In the genomic region with DNA sequence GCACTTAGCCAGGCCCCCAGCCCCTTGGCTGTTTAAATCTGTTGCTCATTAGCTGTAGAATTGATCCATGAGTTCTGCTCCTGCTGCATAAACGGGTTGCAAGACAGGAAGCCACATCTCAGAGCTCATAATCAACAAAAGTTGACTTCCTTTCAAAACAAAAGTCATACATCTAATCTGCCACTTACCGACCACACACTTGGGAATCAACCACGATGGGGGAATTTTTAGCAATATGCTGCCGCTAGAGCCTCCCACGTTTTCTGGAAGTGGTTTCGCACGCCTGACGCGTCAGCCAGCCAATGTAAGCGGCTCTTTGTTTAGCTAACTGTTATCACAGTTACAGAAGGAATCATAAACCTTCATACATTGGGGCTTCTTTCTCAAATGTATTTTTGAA, we compare ENCODE assay signal across 15 mouse cellular contexts.
A peak's percentile ranks its signal among the peaks of the same experiment; 100 is the strongest.
DNase-seq lines count a peak whose midpoint lies in the region; ATAC-seq lines count a peak whose summit lies in the region.
"Had no signal": no experiment of that assay in that cellular context is flagged by ENCODE, and none has a peak within 500 bp of the region (broad histone marks: within the 10 kb centered on the region; RNA-seq: fewer than 3 reads in every experiment).

No protein-coding gene starts in this region.

- H3K27me3 ChIP-seq in midbrain, embryonic 16.5 days (ENCODE audit: control insufficient read depth, insufficient read depth, low read depth, low read length): no peaks in the 10 kb centered on the region
- H3K27me3 ChIP-seq in midbrain, embryonic 14.5 days (ENCODE audit: control insufficient read depth, insufficient read depth, low read length): no peaks in the 10 kb centered on the region
- H3K27me3 ChIP-seq: limb, embryonic 15.5 days had no signal

- no peak overlapping the region for H3K9ac ChIP-seq in midbrain, embryonic 16.5 days (ENCODE audit: low read depth, low read length)
- H3K9ac ChIP-seq in midbrain, embryonic 14.5 days (replicated peaks; ENCODE audit: low read length): no peak overlapping the region
- H3K9ac ChIP-seq: hindbrain, embryonic 14.5 days; limb, embryonic 15.5 days had no signal

- peak overlapping the region; percentile 41; the same call in 1 of the 2 replicates for H3K27ac ChIP-seq in midbrain, embryonic 16.5 days (ENCODE audit: low read length)
- no peak overlapping the region for H3K27ac ChIP-seq in midbrain, embryonic 14.5 days (replicated peaks; ENCODE audit: low read depth, low read length)
- H3K27ac ChIP-seq: heart, adult 2 months; hindbrain, embryonic 14.5 days; limb, embryonic 15.5 days had no signal

- H3K4me2 ChIP-seq in midbrain, embryonic 16.5 days (ENCODE audit: low read length): no peak overlapping the region
- no peak overlapping the region for H3K4me2 ChIP-seq in midbrain, embryonic 14.5 days (ENCODE audit: low read length)
- H3K4me2 ChIP-seq: hindbrain, embryonic 14.5 days; limb, embryonic 15.5 days had no signal

- ATAC-seq in midbrain, embryonic 16.5 days: no peak
- no peak for ATAC-seq in midbrain, embryonic 14.5 days (ENCODE audit: low FRiP score, low TSS enrichment)

- H3K36me3 ChIP-seq in midbrain, embryonic 16.5 days (ENCODE audit: control insufficient read depth, insufficient read depth, low read length): no peaks in the 10 kb centered on the region
- no peaks in the 10 kb centered on the region for H3K36me3 ChIP-seq in midbrain, embryonic 14.5 days (ENCODE audit: control insufficient read depth, insufficient read depth, low read length)
- H3K36me3 ChIP-seq: limb, embryonic 15.5 days had no signal

- 80% methylated on average over 10 of the region's 10 CpGs for WGBS in midbrain, embryonic 16.5 days
- 78% methylated on average over 10 of the region's 10 CpGs for WGBS in midbrain, embryonic 14.5 days

- intact Hi-C loops in left cerebral cortex, postnatal 25 days (cut with DNase I): loop anchor here (5.0 kb wide), 1 partner anchor 76 kb away; the partner anchor contains the start of gene Nptx2

- no peaks in the 10 kb centered on the region for H3K9me3 ChIP-seq in midbrain, embryonic 16.5 days (replicated peaks; ENCODE audit: control insufficient read depth, low read length, poor library complexity, severe bottlenecking)
- H3K9me3 ChIP-seq in midbrain, embryonic 14.5 days (ENCODE audit: control insufficient read depth, low read length): no peaks in the 10 kb centered on the region
- H3K9me3 ChIP-seq: limb, embryonic 15.5 days had no signal

- H3K4me1 ChIP-seq in midbrain, embryonic 16.5 days (ENCODE audit: control insufficient read depth, insufficient read depth, low read length): peaks cover 7% of the 10 kb centered on the region; the same call in 1 of the 2 replicates
- no peaks in the 10 kb centered on the region for H3K4me1 ChIP-seq in midbrain, embryonic 14.5 days (ENCODE audit: control insufficient read depth, insufficient read depth, low read length)
- H3K4me1 ChIP-seq: limb, embryonic 15.5 days had no signal

- peak; percentile 1 for DNase-seq in embryo, embryonic 10.5 days (ENCODE audit: low spot score)
- no peak for DNase-seq in embryo, embryonic 9.5 days (ENCODE audit: extremely low spot score)
- DNase-seq in midbrain, embryonic 14.5 days: no peak
- DNase-seq in left cerebral cortex, postnatal 25 days (ENCODE audit: low spot score in 2 of 2): peak; percentile 54 to 91
- DNase-seq in cerebellum, adult 11-12 months: no peak
- no peak for DNase-seq in adrenal gland, postnatal 4 days (ENCODE audit: low spot score in 2 of 2)
- no peak for DNase-seq in retina, postnatal 1 day
- DNase-seq: cerebellum, postnatal 14 days; heart, adult 2 months; lung, postnatal 10 days; thymus, postnatal 36 days had no signal

- H3K4me3 ChIP-seq in midbrain, embryonic 16.5 days (ENCODE audit: low read depth, low read length): no peak overlapping the region
- H3K4me3 ChIP-seq in midbrain, embryonic 14.5 days (replicated peaks; ENCODE audit: low read depth, low read length): no peak overlapping the region
- H3K4me3 ChIP-seq: erythroblast, embryonic 14.5 days; heart, adult 2 months; limb, embryonic 15.5 days had no signal

Comparison
In these comparisons a context has a peak if more than half of its experiments do, and no peak if none do; other contexts are left out.
1. DNase-seq: peak in embryo, embryonic 10.5 days (single experiment) and left cerebral cortex, postnatal 25 days (2 of 2); none in embryo, embryonic 9.5 days (single experiment), midbrain, embryonic 14.5 days (single experiment), cerebellum, adult 11-12 months (single experiment), adrenal gland, postnatal 4 days (0 of 2) and retina, postnatal 1 day (single experiment).